Mouse (Mus musculus) erythroblast, embryonic 14.5 days (primary cell): ENCODE measurements around the gene Shb. TPM values are rescaled to one million over a fixed set of nuclear protein-coding genes. Genes with fewer than 3 reads are reported as not detected.
A peak's percentile ranks its signal among the peaks of the same experiment; 100 is the strongest.

Source experiments
- H3K27me3 ChIP-seq: 2 replicates; pipeline ENCODE4 v1.6.1; 2012; ENCODE audit warnings: inconsistent platforms; ENCODE audit not compliant: control insufficient read depth
- H3K36me3 ChIP-seq: 2 replicates; pipeline ENCODE4 v1.6.1; 2012; ENCODE audit warnings: mild to moderate bottlenecking, inconsistent platforms; ENCODE audit not compliant: control insufficient read depth
- H3K4me1 ChIP-seq: 2 replicates; pipeline ENCODE4 v1.6.1; 2012; ENCODE audit warnings: inconsistent platforms; ENCODE audit not compliant: control insufficient read depth
- H3K4me3 ChIP-seq: replicated peaks from 2 replicates; pipeline ENCODE3; 2012; ENCODE audit warnings: moderate library complexity, mild to moderate bottlenecking, inconsistent platforms
- H3K9me3 ChIP-seq: 2 replicates; pipeline ENCODE4 v1.6.1; 2012; ENCODE audit warnings: low read length, inconsistent platforms, mixed read lengths; ENCODE audit not compliant: control insufficient read depth
- GATA1 ChIP-seq: IDR thresholded peaks from 2 replicates; pipeline ENCODE4 v1.6.1; 2012; ENCODE audit warnings: low read length, inconsistent platforms, mixed read lengths
- TAL1 ChIP-seq: IDR thresholded peaks from 3 replicates; pipeline ENCODE4 v1.6.1; 2012; ENCODE audit warnings: low read length, inconsistent platforms, mixed read lengths
- polyA plus RNA-seq: library from polyadenylated mRNA; stranded (reverse); fragments of >175 nt; gene quantifications from 2 replicates; pipeline ENCODE4 v1.2.3, GENCODE M21; 2012

Gene Shb
- polyA plus RNA-seq, 1 experiment = 15.2 TPM

DNA sequence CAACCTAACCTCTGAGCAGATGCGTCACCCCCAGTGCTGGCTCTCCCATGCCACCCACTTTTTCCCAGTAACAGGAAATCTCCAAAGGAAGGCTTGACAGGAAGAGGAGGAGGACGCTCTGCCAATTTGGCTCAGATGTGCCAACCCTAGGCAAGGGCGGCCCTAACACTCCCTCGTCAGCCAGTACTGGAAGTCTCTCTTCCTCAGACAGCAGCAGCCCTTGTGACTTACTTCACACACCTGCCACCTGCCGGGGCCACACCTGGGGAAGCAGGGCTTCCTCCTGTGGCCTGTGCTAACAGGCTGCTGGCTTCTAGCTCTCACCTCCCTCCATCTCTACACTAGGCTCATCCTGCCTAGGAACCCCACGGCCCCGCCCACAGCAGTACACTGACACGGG lies 31.9 kb downstream of the Shb start:
- Histone ChIP-seq H3K36me3 (peaks cover 50% of the 10 kb centered on the region), H3K27me3 (no peaks in the 10 kb centered on the region), H3K9me3 (no peaks in the 10 kb centered on the region), H3K4me1 (peaks cover 79% of the 10 kb centered on the region), H3K4me3 (no peak overlapping the region)
- TF ChIP-seq TAL1 = no peak
- no peak for TF ChIP-seq GATA1

DNA sequence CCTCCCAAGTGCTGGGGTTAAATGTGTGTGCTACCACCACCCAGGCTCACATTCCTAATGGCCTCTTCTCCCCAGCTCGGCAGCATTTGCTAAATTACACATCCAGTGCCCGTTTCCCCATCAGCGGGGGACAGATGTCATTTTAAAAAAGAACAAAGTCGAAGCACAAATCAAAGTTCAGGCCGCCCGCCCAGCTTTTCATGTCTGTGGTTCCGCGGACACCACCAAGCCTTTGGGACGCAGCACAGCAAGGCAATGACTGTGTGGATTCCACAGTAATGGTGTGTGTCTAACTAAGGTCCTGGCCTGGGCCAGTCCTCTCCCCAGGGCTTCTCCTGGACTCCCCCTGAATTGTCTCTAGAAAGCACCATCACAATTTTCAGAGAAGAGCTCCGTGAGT lies 32.7 kb downstream of the Shb start:
- H3K4me1 ChIP-seq = peaks cover 85% of the 10 kb centered on the region
- H3K9me3 ChIP-seq = no peaks in the 10 kb centered on the region
- H3K36me3 ChIP-seq = peaks cover 52% of the 10 kb centered on the region
- no peak for TF ChIP-seq GATA1
- no peak for TF ChIP-seq TAL1
- H3K27me3 ChIP-seq = no peaks in the 10 kb centered on the region
- no peak overlapping the region for H3K4me3 ChIP-seq

DNA sequence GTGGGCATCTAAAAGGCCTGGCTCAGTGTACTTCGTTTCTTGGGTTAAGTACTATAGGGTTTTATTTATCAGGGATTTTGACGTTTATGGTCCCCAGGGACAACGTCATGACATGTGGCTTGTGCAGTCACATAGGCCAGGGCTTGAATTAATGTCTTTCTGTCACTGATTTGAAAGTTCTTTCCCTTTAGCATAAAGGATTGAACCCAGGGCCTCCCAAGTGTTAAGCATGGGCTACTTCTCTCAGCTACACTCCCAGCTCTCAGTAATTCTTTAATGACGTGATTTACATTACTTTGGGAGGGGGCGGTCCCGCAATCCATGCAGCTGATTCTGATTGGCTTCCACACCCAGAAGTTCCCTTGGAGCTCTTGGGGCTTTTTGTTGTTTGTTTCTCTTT lies 33.2 kb downstream of the Shb start:
- TF ChIP-seq GATA1 (no peak), TAL1 (no peak)
- Histone ChIP-seq H3K9me3 (no peaks in the 10 kb centered on the region), H3K36me3 (peaks cover 51% of the 10 kb centered on the region), H3K4me3 (no peak overlapping the region), H3K27me3 (no peaks in the 10 kb centered on the region), H3K4me1 (peaks cover 85% of the 10 kb centered on the region)

DNA sequence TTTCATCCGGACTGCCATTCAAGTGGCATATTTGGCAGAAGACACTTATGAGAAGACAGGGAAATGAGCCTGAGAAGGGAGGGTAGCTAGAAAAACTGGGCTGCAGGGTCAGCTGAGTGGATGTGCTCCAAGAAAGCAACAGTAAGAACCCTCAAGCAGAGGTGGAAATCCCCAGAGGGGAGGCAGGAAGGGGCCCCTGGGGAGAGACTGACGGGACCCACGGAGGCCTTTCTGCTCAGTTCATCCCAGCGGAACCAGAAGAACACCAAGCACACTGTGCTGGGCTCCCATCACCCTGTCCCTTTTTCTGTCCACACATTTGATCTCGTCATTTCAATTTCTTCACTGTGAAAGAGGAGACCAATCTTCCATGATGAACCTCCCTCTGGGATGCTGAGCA lies 33.9 kb downstream of the Shb start:
- peaks cover 87% of the 10 kb centered on the region for H3K4me1 ChIP-seq
- TF ChIP-seq TAL1 (no peak), GATA1 (no peak)
- peaks cover 55% of the 10 kb centered on the region for H3K36me3 ChIP-seq
- H3K4me3 ChIP-seq = no peak overlapping the region
- no peaks in the 10 kb centered on the region for H3K9me3 ChIP-seq
- H3K27me3 ChIP-seq = no peaks in the 10 kb centered on the region

DNA sequence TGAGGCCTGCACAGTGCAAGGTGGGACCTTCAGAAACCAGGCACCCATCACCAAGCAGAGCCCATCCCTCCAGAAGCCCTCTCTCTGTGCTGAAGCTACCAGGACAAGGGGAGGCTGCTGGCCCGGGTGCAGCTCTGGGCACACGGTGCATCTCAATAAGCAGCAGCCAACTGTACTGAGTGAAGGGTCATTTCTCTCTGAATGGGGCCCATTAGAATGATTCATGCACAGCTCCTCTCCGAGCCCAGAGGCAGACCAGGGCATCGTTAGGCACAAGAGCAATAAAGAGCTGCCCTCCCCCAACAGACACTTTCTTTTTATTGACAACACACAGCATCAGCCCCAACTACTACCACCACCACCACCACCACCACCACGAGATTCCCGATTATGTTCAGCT lies 35.0 kb downstream of the Shb start:
- Histone ChIP-seq H3K4me3 (no peak overlapping the region), H3K27me3 (no peaks in the 10 kb centered on the region), H3K4me1 (peaks cover 94% of the 10 kb centered on the region), H3K36me3 (peaks cover 50% of the 10 kb centered on the region), H3K9me3 (no peaks in the 10 kb centered on the region)
- TF ChIP-seq GATA1 (no peak), TAL1 (no peak)

DNA sequence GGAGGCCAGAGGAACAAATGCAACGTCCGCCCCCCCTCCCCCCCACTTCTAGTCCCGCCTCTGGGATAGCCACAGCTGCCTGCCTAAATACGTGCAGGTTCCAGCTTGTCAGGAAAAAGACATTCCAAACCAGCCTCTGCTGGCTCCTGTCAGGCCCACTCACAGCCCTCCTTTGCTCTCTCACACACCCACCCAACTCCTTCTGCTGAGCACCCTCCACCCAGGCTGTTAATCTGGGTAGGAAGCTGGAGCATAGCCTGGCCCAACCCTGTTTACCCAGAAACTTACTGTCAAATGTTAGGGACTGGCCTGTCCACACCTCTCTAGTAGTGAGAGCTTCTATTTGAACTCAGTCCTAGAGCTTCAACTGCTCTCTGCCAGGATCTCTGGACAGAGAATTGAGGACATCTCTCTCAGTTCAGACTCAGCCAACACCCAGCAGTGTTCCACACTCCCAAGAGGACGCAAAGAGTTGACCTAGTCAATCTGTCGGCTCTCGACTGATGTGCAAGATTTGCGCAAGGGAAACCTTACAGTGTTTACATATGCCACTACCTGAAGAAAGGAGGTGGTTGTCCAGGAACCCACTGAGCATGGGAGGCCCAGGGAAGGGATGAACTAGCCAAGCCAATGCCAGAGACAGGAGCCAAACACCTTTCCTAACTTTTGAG lies 36.6 kb downstream of the Shb start:
- Histone ChIP-seq H3K36me3 (peaks cover 62% of the 10 kb centered on the region), H3K4me3 (no peak overlapping the region), H3K9me3 (no peaks in the 10 kb centered on the region), H3K27me3 (no peaks in the 10 kb centered on the region), H3K4me1 (peaks cover 95% of the 10 kb centered on the region)
- TF ChIP-seq TAL1 = no peak
- TF ChIP-seq GATA1 = no peak

DNA sequence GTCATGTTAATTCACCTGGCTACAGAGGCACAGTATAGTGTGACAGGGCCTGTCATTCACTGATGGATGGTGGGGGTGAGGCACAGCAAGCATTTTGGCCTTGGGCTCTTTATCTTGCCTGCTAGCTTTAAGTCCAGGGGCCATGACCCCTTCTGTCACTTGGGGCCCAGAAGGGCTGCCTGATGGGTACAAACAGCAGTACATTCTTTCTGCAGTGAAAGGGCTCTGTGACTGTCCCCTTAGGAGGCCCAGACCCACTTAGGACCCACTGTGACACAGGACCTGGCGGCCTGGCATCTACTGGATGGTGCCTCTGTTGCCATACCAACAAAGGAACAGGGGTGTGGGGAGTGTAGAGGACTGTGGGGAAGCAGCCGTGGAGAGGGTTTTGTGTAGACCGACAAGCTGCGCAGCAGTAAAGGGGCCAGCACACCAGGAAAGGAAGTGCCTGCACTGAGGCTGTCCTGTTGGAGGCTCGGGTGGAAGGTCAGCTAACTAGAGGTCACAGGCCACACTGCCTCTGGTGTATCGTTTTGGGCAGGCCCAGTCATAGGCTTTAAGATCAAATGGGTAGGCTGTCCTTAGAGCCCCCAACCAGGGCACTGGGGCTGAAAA lies 38.4 kb downstream of the Shb start:
- Histone ChIP-seq H3K4me1 (peaks cover 98% of the 10 kb centered on the region), H3K36me3 (peaks cover 71% of the 10 kb centered on the region), H3K9me3 (no peaks in the 10 kb centered on the region), H3K4me3 (peak overlapping the region; percentile 21), H3K27me3 (no peaks in the 10 kb centered on the region)
- no peak for TF ChIP-seq TAL1
- TF ChIP-seq GATA1 = no peak

DNA sequence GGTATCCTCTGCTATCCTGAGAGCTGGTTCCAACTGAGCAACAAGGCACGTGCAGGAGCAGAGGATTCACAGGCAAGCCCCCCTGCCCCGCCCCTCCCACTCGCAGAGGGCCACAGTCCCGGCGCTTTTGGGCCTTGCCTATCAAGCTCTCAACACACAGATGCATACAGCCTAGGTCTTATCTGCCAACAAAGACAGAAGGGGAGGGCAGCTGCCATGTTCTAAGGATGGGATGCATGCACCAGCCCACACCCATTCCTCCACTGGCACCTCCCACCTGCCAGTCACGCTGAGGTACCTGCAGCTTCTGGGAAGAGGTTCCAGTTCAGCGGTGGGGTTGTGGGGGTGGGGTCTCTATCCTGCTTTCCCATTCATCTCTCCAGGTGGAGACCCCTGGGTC lies 39.2 kb downstream of the Shb start:
- Histone ChIP-seq H3K4me3 (peak overlapping the region; percentile 21), H3K27me3 (no peaks in the 10 kb centered on the region), H3K9me3 (no peaks in the 10 kb centered on the region), H3K36me3 (peaks cover 72% of the 10 kb centered on the region), H3K4me1 (peaks cover 98% of the 10 kb centered on the region)
- no peak; the same call in 1 of the 2 replicates for TF ChIP-seq GATA1
- TF ChIP-seq TAL1 = no peak

DNA sequence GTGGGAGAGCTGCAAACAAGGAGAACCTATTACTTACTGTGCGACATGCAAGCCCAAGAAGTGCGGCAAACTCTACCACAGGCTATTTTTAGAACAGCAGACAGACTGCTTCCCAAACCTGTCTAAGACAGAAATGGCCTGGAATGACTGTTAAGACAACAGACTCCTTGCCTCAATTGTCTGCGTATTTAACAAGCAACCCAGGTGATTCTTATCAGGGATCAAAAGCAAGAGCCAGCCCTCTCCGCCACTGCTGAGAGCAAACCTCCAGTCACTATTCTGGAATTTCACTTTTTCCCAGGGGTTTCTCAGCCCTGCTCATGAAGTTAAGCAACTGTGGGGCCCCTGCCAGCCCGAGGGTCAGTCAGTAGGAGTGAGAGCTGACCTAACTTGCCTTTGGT lies 39.6 kb downstream of the Shb start:
- Histone ChIP-seq H3K4me3 (peak overlapping the region; percentile 21), H3K36me3 (peaks cover 72% of the 10 kb centered on the region), H3K9me3 (no peaks in the 10 kb centered on the region), H3K4me1 (peaks cover 98% of the 10 kb centered on the region), H3K27me3 (no peaks in the 10 kb centered on the region)
- no peak; the same call in 1 of the 2 replicates for TF ChIP-seq GATA1
